Mouse (Mus musculus) brain, embryonic 14.5 days (tissue): ENCODE results near the gene Rhobtb1.

Experiments
- CTCF ChIP-seq: fragments of 200-500 bp; IDR thresholded peaks from 2 replicates; pipeline ENCODE4 v1.5.1; 2012; ENCODE audit warnings: inconsistent platforms, mild to moderate bottlenecking, moderate library complexity, borderline replicate concordance; ENCODE audit not compliant: insufficient read depth, insufficient read length; ENCODE audit errors: extremely low read depth
- POLR2A ChIP-seq: fragments of 200-500 bp; IDR thresholded peaks from 2 replicates; pipeline ENCODE4 v1.6.1; 2012; ENCODE audit warnings: mild to moderate bottlenecking, inconsistent platforms, borderline replicate concordance; ENCODE audit not compliant: poor library complexity, insufficient read depth, insufficient read length, severe bottlenecking; ENCODE audit errors: extremely low read depth

DNA sequence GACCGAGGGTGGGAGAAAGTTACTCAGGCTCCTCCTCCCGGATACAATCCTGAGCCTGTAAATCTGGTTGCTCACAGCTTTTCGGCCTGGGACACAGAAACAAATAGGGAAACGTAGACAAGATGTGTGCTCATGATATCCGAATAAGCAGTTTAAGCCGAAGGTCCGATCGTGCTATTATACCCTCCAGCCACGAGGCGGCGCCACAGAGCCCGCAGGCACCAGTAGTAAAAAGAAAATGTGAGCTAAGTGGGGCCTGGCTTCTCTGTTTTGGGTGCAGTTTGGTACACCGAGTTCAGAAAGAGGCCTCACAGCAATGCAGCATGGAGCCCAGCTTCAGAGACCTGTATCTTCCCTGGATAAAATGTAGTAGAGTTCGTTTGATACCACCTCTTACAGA lies 155.0 kb downstream of the Rhobtb1 start:
- peak; percentile 59 for TF ChIP-seq CTCF
- no peak for TF ChIP-seq POLR2A
